Mouse (Mus musculus) CH12.LX (cell line): ENCODE results near the gene Adnp.

Experiments used
- E2F4 ChIP-seq: IDR thresholded peaks from 2 replicates; pipeline ENCODE4 v1.6.1; 2011; ENCODE audit warnings: low read depth, low read length, improper control_type of control experiment; ENCODE audit not compliant: insufficient replicate concordance
- HCFC1 ChIP-seq: IDR thresholded peaks from 2 replicates; pipeline ENCODE4 v1.6.1; 2012; ENCODE audit warnings: low read depth, mild to moderate bottlenecking, inconsistent platforms, low read length, improper control_type of control experiment
- MXI1 ChIP-seq: IDR thresholded peaks from 2 replicates; pipeline ENCODE4 v1.6.1; 2011; ENCODE audit warnings: mild to moderate bottlenecking, low read depth, low read length, improper control_type of control experiment
- NELFE ChIP-seq: IDR thresholded peaks from 2 replicates; pipeline ENCODE4 v1.6.1; 2011; ENCODE audit warnings: low read depth, low read length, improper control_type of control experiment
- NRF1 ChIP-seq: IDR thresholded peaks from 2 replicates; pipeline ENCODE4 v1.6.1; 2014; ENCODE audit warnings: low read depth, mild to moderate bottlenecking, inconsistent platforms, low read length, improper control_type of control experiment, moderate library complexity
- USF1 ChIP-seq: IDR thresholded peaks from 2 replicates; pipeline ENCODE4 v1.6.1; 2014; ENCODE audit warnings: low read depth, mild to moderate bottlenecking, inconsistent platforms, low read length, improper control_type of control experiment
- ZC3H11A ChIP-seq: IDR thresholded peaks from 2 replicates; pipeline ENCODE4 v1.6.1; 2012; ENCODE audit warnings: low read depth, mild to moderate bottlenecking, inconsistent platforms, low read length, improper control_type of control experiment
- ZNF384 ChIP-seq: IDR thresholded peaks from 2 replicates; pipeline ENCODE4 v1.6.1; 2012; ENCODE audit warnings: low read depth, low read length, improper control_type of control experiment, inconsistent platforms

GRCm38 (mm10) chr2:168167781-168168180, 39.1 kb downstream of the Adnp start:
- TF ChIP-seq HCFC1 = no peak
- no peak for TF ChIP-seq ZNF384
- TF ChIP-seq MXI1 = no peak
- no peak for TF ChIP-seq USF1
- no peak for TF ChIP-seq ZC3H11A
- no peak for TF ChIP-seq NRF1
- no peak for TF ChIP-seq NELFE
- TF ChIP-seq E2F4 = no peak
